Mouse (Mus musculus) spleen, adult 2 months (tissue): ENCODE data around the gene Phactr3.

Source experiments
- CTCF ChIP-seq: fragments of 200-500 bp; IDR thresholded peaks from 2 replicates; pipeline ENCODE4 v1.5.1; 2011; ENCODE audit warnings: mild to moderate bottlenecking, inconsistent platforms; ENCODE audit not compliant: insufficient read depth, insufficient read length, insufficient replicate concordance; ENCODE audit errors: extremely low read depth
- POLR2A ChIP-seq: fragments of 200-500 bp; IDR thresholded peaks from 2 replicates; pipeline ENCODE4 v1.6.1; 2011; ENCODE audit warnings: low read depth, low read length, inconsistent platforms

DNA sequence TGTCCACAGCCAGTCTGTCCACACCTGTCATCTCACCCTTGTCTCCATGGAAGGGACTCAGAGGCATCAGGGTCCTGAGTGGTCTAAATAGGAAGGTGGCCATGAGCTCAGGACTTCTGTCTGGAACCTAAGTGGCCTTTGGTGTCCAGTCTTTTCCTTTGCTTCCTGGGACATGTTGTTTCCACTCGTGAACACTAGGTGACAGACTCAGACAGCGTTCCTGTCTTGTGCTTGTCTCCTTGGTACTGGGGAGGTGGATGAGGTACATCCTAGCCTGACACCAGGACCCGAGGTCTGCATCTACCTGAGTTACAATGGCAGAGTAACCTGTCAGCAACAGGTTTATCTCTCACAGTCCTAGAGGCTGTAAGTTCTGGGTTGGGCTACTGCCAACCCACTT is 162.4 kb downstream of the Phactr3 start:
- TF ChIP-seq POLR2A (no peak), CTCF (no peak)
